Mouse (Mus musculus) liver, adult 2 months (tissue): ENCODE measurements around the gene Unc5b.

Experiments
- CTCF ChIP-seq: fragments of 200-500 bp; IDR thresholded peaks from 2 replicates; pipeline ENCODE4 v1.5.1; 2011; ENCODE audit warnings: low read depth, low read length, control low read depth
- POLR2A ChIP-seq: fragments of 200-500 bp; IDR thresholded peaks from 2 replicates; pipeline ENCODE4 v1.6.1; 2011; ENCODE audit warnings: low read length, control low read depth; ENCODE audit not compliant: insufficient read depth; ENCODE audit errors: extremely low read depth

GRCm38 (mm10) chr10:60732397-60732861 is 99.0 kb downstream of the Unc5b start:
- no peak for TF ChIP-seq CTCF
- TF ChIP-seq POLR2A, result no peak
